Mouse (Mus musculus) adrenal gland, adult 8-10 months (tissue): Measurements from ENCODE around the gene Coq2. TPM values are rescaled to one million over a fixed set of nuclear protein-coding genes. Genes with fewer than 3 reads are reported as not detected.

Source experiments
- DNase-seq: peaks from one replicate; pipeline ENCODE4 v3.0.0; 2022
- total RNA-seq, 4 experiments: library from RNA; stranded (reverse); gene quantifications; 2 replicates each; pipeline ENCODE4 v1.2.4; 2022

Gene Coq2
- total RNA-seq, 4 experiments from 2014 or later: 71.6 to 81.1 (median 77.9) TPM

- no peak for DNase-seq
These were observed 16.5 kb downstream of the Coq2 start for GRCm38 (mm10) chr5:100658460-100658859.

GRCm38 (mm10) chr5:100656352-100656751 is 18.6 kb downstream of the Coq2 start:
- no peak for DNase-seq

- DNase-seq: no peak
These were observed 22.6 kb downstream of the Coq2 start for GRCm38 (mm10) chr5:100652327-100652726.

GRCm38 (mm10) chr5:100651486-100651885 is 23.5 kb downstream of the Coq2 start:
- no peak for DNase-seq

- no peak for DNase-seq
These were observed 24.0 kb downstream of the Coq2 start for GRCm38 (mm10) chr5:100650969-100651368.

GRCm38 (mm10) chr5:100648546-100648945 is 26.4 kb downstream of the Coq2 start:
- no peak for DNase-seq

GRCm38 (mm10) chr5:100648046-100648445 is 26.9 kb downstream of the Coq2 start:
- DNase-seq: no peak

GRCm38 (mm10) chr5:100646558-100646957 is 28.4 kb downstream of the Coq2 start:
- DNase-seq: no peak

GRCm38 (mm10) chr5:100643991-100644535 is 30.9 kb downstream of the Coq2 start:
- DNase-seq: peak; percentile 6

- DNase-seq: no peak
These were observed 31.5 kb downstream of the Coq2 start for GRCm38 (mm10) chr5:100643253-100643990.

- DNase-seq: no peak
These were observed 32.6 kb downstream of the Coq2 start for GRCm38 (mm10) chr5:100642316-100642715.

- no peak for DNase-seq
These were observed 36.5 kb downstream of the Coq2 start for GRCm38 (mm10) chr5:100638483-100638882.

GRCm38 (mm10) chr5:100636794-100637544 is 38.0 kb downstream of the Coq2 start:
- DNase-seq: peak; percentile 40

GRCm38 (mm10) chr5:100635908-100636307 is 39.0 kb downstream of the Coq2 start:
- DNase-seq: no peak

GRCm38 (mm10) chr5:100634885-100635478 is 40.0 kb downstream of the Coq2 start:
- no peak for DNase-seq

- peak; percentile 22 for DNase-seq
These were observed 42.3 kb downstream of the Coq2 start for GRCm38 (mm10) chr5:100632540-100633129.

GRCm38 (mm10) chr5:100628807-100629206 is 46.1 kb downstream of the Coq2 start:
- DNase-seq: no peak

- no peak for DNase-seq
These were observed 48.4 kb downstream of the Coq2 start for GRCm38 (mm10) chr5:100626526-100626925.

GRCm38 (mm10) chr5:100624743-100625360 is 50.1 kb downstream of the Coq2 start:
- no peak for DNase-seq

- no peak for DNase-seq
These were observed 52.3 kb downstream of the Coq2 start for GRCm38 (mm10) chr5:100622509-100623163.

GRCm38 (mm10) chr5:100621876-100622508 is 52.9 kb downstream of the Coq2 start:
- DNase-seq: no peak
